Mouse (Mus musculus) testis, adult 2 months (tissue): Measurements from ENCODE around the gene Ttll7.

Experiments
- CTCF ChIP-seq: fragments of 200-500 bp; IDR thresholded peaks from 2 replicates; pipeline ENCODE4 v1.5.1; 2012; ENCODE audit warnings: low read depth, mild to moderate bottlenecking, inconsistent platforms, low read length, moderate library complexity; ENCODE audit not compliant: control insufficient read depth, insufficient read depth, insufficient replicate concordance
- POLR2A ChIP-seq: fragments of 200-500 bp; IDR thresholded peaks from 2 replicates; pipeline ENCODE4 v1.6.1; 2012; ENCODE audit warnings: low read depth, mild to moderate bottlenecking, inconsistent platforms, low read length, moderate library complexity; ENCODE audit not compliant: control insufficient read depth

DNA sequence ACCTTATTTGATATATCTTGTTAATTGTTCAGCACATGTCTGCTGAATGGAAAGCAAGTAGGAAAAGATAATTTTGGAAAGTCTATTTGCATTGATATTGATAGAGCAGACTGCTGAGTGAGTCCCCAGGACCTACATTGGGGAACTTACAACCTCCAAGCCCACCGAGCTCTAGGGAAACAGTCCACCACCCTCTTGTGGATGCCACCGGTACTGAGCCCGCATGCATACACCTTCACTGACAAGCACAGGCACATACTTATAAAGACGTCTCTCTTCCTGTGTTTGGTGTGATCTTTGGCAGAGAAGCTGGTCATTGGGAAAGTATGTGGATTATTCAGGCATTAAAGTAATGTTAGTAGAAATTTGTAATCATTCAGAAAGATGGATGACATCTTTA lies 14.4 kb downstream of the Ttll7 start:
- TF ChIP-seq CTCF, result no peak
- no peak for TF ChIP-seq POLR2A
